Mouse (Mus musculus) hindlimb bud, embryonic 11.5 days (tissue): ENCODE data around the gene Wnt3a.
"Not testable (repeated sequence)": the region's sequence is repeated elsewhere in the genome, so short reads cannot be mapped to it uniquely, and the experiment has no call there.

Experiments used
- DNase-seq: peaks from one replicate; pipeline ENCODE4 v3.0.0-alpha.2; 2012; ENCODE audit warnings: low read depth, low spot score; ENCODE audit errors: extremely low spot score

Gene Wnt3a

GRCm38 (mm10) chr11:59222306-59222705, 68.2 kb downstream of the Wnt3a start:
- no peak for DNase-seq

GRCm38 (mm10) chr11:59221604-59222003, 68.9 kb downstream of the Wnt3a start:
- no peak for DNase-seq

- no peak for DNase-seq
These were observed 71.5 kb downstream of the Wnt3a start for GRCm38 (mm10) chr11:59219064-59219463.

DNA sequence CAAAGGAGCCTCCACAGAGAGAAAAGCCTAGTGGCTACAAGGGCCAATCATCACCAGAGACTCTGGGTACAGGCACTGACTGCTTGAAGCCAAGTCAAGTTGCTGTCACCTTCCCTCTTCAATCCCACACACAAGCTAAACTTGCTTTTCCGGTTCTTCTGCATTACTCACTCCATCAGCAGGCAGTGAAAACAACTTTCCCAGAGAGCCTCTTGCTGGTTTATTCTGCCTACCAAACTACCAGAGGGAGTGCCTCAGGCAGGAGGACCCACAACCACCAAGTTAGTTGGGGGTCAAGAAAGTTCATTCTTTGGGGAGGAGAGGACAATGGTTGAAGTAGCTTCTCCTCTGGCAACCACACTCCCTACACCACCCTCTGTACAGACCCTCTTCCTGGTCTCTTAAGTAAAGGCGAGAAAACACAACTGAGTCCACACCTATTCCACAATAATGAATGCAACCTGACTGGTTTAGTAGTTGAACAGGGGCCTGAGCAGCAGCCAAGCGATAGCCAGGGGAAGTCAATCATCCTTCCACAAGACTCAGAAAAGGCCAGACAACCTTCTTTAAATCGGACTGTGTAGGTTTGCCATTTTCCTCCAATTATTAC, 72.1 kb downstream of the Wnt3a start:
- no peak for DNase-seq

GRCm38 (mm10) chr11:59216955-59217354, 73.6 kb downstream of the Wnt3a start:
- no peak for DNase-seq

GRCm38 (mm10) chr11:59212892-59213494, 77.6 kb downstream of the Wnt3a start:
- DNase-seq: no peak

GRCm38 (mm10) chr11:59212320-59212719, 78.2 kb downstream of the Wnt3a start:
- DNase-seq: not testable (repeated sequence)

DNA sequence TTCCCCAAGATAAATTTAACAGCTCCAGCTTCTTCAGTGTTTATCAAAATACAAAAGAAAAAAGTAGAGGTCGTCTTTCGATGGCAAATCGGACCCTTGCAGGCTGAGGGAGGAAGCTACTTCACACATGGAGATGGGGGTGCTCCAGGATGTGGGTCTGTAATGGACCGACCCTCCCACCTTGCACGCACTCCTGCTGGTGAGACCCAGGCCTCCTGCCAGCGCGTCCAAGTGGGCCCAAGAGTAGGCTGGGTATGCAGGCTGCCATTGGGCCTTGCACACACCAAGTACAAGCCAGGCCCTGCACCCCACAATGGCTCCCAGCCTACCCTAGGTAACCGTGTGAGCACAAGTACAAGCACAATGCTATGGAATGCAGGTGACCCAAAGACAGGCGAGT, 79.0 kb downstream of the Wnt3a start:
- not testable (repeated sequence) for DNase-seq

GRCm38 (mm10) chr11:59210020-59210419, 80.5 kb downstream of the Wnt3a start:
- no peak for DNase-seq

- DNase-seq: no peak
These were observed 81.0 kb downstream of the Wnt3a start for GRCm38 (mm10) chr11:59209580-59209979.

DNA sequence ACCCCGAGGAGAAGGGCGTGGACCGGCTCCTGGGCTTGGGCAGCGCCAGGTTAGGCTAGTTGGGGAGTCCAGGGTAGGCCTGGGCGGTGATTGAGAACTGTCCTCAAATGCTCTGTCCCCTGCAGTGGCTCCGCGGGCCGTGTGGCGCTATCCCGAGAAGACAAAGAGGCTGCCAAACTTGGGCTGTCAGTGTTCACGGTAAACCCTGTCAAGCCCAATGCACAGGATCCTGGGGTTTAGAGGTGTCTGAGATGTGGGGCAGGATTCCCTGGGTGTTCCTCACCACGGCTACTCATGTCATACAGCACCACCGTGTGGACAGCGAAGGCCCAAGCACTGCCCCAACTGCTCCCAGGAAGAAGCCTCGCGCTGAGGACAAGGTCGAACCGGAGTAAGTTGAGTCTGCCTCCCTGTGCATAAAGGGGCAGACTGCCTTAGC, 81.5 kb downstream of the Wnt3a start:
- no peak for DNase-seq

DNA sequence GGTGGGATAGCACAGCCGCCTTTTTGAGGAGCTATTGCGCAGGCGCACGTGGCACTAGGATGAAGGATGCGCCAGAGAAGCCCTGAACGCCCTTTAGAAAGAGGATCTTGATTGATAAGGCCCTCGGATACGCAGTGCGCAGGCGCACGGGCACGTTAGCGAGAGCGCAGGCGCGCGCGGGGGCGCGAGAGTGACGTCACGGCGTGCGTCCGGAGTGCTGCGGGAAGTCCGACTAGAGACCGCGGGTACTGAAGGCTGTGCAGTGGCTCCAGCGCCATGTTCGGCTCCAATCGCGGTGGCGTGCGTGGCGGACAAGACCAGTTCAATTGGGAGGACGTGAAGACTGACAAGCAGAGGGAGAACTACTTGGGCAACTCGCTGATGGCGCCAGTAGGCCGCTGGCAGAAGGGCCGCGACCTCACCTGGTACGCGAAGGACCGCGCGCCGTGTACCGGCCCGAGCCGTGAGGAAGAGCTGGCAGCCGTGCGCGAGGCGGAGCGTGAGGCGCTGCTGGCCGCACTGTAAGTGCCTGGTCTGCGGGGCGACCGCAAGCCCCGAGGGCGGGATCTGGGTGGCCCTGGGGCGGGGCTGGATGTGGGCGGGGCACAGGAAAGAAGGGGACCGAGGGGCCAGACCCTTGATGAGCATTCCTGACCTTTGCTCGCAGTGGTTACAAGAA, 82.3 kb downstream of the Wnt3a start, which contains the start of gene 2310033P09Rik:
2310033P09Rik (plus strand) TSS at position 169 of the 679 bp plus-strand sequence.
- DNase-seq: no peak

DNA sequence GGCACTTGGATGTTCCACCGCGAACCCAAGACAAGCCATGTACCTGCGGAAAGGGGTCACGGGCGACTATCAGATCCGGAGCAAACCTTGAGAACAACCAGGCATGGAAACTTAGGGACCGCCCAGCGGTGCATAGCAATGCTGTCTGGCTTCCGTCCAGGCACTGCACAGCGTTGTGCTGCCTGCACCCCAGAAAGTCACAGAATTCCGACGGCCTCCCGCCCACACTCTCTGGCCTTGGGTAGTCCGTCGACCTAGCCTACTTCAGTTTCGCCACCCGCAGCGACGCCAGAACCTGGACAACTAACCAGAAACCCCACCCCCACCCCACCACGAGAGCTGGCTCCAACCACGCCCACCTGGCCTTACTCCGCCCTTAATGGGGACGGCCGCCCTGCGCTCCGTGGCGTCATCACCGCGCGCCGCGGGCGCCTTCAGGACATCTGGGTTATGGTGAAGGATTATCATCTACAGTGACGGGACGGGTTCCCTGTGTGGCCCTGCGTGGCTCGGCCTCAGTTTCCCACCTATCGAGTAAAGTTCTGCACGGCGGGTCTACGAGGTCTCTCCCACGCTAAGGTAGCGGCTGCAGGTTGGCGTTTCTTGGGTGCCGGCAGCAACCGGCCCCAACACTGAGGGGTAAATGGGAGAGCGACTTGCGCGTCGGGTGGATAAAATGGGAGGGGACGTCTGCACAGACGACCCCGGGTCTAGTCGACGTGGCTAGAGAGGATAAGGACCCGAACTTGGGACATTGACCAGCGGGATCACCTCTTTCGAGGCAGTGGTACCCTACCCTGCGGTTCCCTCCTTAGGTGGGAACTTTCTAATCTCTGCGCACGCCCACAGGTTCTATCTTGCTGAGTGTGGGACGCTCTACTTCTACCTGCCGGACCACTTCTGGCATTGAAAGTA, 88.2 kb downstream of the Wnt3a start, which contains the start of gene Mrpl55:
Mrpl55 (plus strand) TSS at position 406 of the 915 bp plus-strand sequence.
- DNase-seq: no peak

- DNase-seq: no peak
These were observed 89.1 kb downstream of the Wnt3a start for GRCm38 (mm10) chr11:59201216-59202002.
